19 mouse cellular contexts compared by ENCODE assay signal in the genomic region with DNA sequence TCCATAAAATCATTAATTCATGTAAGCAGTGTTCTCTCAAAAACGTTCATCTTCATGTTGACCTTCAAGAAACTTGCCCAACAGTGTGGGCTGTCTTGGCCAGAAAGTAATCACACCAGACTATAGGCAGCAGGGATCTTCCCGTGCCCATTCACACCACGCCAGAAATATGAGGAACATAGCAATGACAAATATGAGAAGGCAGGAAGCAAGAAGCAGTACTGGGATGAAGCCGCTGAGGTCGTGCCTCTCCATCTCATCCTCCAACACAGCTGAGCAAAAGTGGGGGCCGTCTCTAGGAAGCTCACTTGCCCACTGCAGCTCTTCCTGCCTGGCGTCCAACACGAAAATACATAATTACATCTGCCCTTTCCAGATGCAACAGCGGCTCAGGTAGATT. TPM values are rescaled to one million over a fixed set of nuclear protein-coding genes. Genes with fewer than 3 reads are reported as not detected.
A peak's percentile ranks its signal among the peaks of the same experiment; 100 is the strongest.
DNase-seq lines count a peak whose midpoint lies in the region; ATAC-seq lines count a peak whose summit lies in the region.
"Had no signal": no experiment of that assay in that cellular context is flagged by ENCODE, and none has a peak within 500 bp of the region (broad histone marks: within the 10 kb centered on the region; RNA-seq: fewer than 3 reads in every experiment).

No protein-coding gene starts in this region.

- 53% methylated on average over 9 of the region's 9 CpGs for WGBS in kidney, embryonic 14.5 days

- H3K9me3 ChIP-seq in kidney, embryonic 14.5 days (ENCODE audit: control insufficient read depth, low read length), result no peaks in the 10 kb centered on the region
- H3K9me3 ChIP-seq in megakaryocyte, embryonic 14.5 days, result no peaks in the 10 kb centered on the region
- H3K9me3 ChIP-seq: embryonic facial prominence, embryonic 10.5 days; forebrain, embryonic 13.5 days; heart, embryonic 13.5 days; hindbrain, embryonic 15.5 days had no signal

- H3K4me2 ChIP-seq in kidney, embryonic 14.5 days (replicated peaks; ENCODE audit: low read depth, low read length), result no peak overlapping the region
- H3K4me2 ChIP-seq: forebrain, embryonic 13.5 days had no signal

- no peak for DNase-seq in kidney, postnatal 4 days
- peak; percentile 32 for DNase-seq in ES-CJ7 (ENCODE audit: low read depth, low spot score)
- DNase-seq in layer of hippocampus, postnatal 14 days (ENCODE audit: low spot score in 2 of 2), result no peak
- DNase-seq: adrenal gland, postnatal 14 days; cerebellum, postnatal 10 days; forebrain, postnatal 0 days; gastrocnemius, postnatal 14 days; heart, postnatal 36 days had no signal

- no peak overlapping the region for H3K27ac ChIP-seq in kidney, embryonic 14.5 days (ENCODE audit: low read depth, low read length)
- H3K27ac ChIP-seq: embryonic facial prominence, embryonic 10.5 days; forebrain, embryonic 13.5 days; heart, embryonic 13.5 days; hindbrain, embryonic 15.5 days had no signal

- no peak overlapping the region for H3K9ac ChIP-seq in kidney, embryonic 14.5 days (ENCODE audit: low read depth, low read length)
- H3K9ac ChIP-seq: forebrain, embryonic 13.5 days; forebrain, postnatal 0 days; heart, embryonic 13.5 days; hindbrain, embryonic 15.5 days had no signal

- H3K4me1 ChIP-seq in kidney, embryonic 14.5 days (ENCODE audit: control insufficient read depth, insufficient read depth, low read length), result peaks cover 6% of the 10 kb centered on the region; the same call in 1 of the 2 replicates
- H3K4me1 ChIP-seq in megakaryocyte, embryonic 14.5 days, result peaks cover 29% of the 10 kb centered on the region

- ATAC-seq in kidney, embryonic 14.5 days (ENCODE audit: low FRiP score, low TSS enrichment), result peak; percentile 3; the same call in 1 of the 2 replicates
- ATAC-seq in megakaryocyte, adult 5-6 weeks (ENCODE audit: poor library complexity, severe bottlenecking), result no peak
- ATAC-seq: activated CD4-positive, CD25-positive, alpha-beta regulatory T cell, adult 4 months; forebrain, embryonic 13.5 days; forebrain, postnatal 0 days had no signal

- no peaks in the 10 kb centered on the region for H3K36me3 ChIP-seq in kidney, embryonic 14.5 days (ENCODE audit: control insufficient read depth, insufficient read depth, low read length)
- no peaks in the 10 kb centered on the region for H3K36me3 ChIP-seq in megakaryocyte, embryonic 14.5 days (replicated peaks; ENCODE audit: low read length)
- H3K36me3 ChIP-seq: embryonic facial prominence, embryonic 10.5 days; heart, embryonic 13.5 days; hindbrain, embryonic 15.5 days had no signal

- H3K27me3 ChIP-seq in kidney, embryonic 14.5 days (ENCODE audit: control insufficient read depth, insufficient read depth, low read length), result no peaks in the 10 kb centered on the region
- peaks cover 45% of the 10 kb centered on the region for H3K27me3 ChIP-seq in megakaryocyte, embryonic 14.5 days (replicated peaks)

- no peak overlapping the region for H3K4me3 ChIP-seq in kidney, embryonic 14.5 days (ENCODE audit: low read length)
- peak overlapping the region; percentile 2 for H3K4me3 ChIP-seq in megakaryocyte, embryonic 14.5 days (replicated peaks)
- H3K4me3 ChIP-seq: forebrain, embryonic 13.5 days had no signal

RNA-seq across cellular contexts. Expression of a gene that starts 13.0 kb away (rescaled TPM):
- 12.5 and 13.5 TPM in 2 replicates for polyA plus RNA-seq in kidney, embryonic 14.5 days (2014; fragmentation: Nextera tagmentation; extraction: Ambion mirVana)
- polyA plus RNA-seq in megakaryocyte, embryonic 14.5 days (2012; ENCODE audit: insufficient read depth, low replicate concordance), result 1.6 and 7.8 TPM in 2 replicates
- 5.1 and 5.2 TPM in 2 replicates for total RNA-seq in megakaryocyte, adult 5-6 weeks (2015)
- total RNA-seq in megakaryocyte, adult 5-6 weeks (2017), result 6.8 and 11.2 TPM in 2 replicates
- total RNA-seq in layer of hippocampus, postnatal 14 days (2021), result 1 to 10 TPM; 7.0 TPM

RNA-seq across cellular contexts. Expression of a gene that starts 41.6 kb away (rescaled TPM):
- 43.9 and 55.5 TPM in 2 replicates for polyA plus RNA-seq in kidney, embryonic 14.5 days (2014; fragmentation: Nextera tagmentation; extraction: Ambion mirVana)
- polyA plus RNA-seq in megakaryocyte, embryonic 14.5 days (2012; ENCODE audit: insufficient read depth, low replicate concordance), result 0.07 TPM in 1 of 2 replicates, not detected in the other
- 18.8 and 20.3 TPM in 2 replicates for total RNA-seq in megakaryocyte, adult 5-6 weeks (2015)
- 39.8 and 46.7 TPM in 2 replicates for total RNA-seq in megakaryocyte, adult 5-6 weeks (2017)
- 10 to 100 TPM; 34.9 to 39.8 TPM for total RNA-seq in layer of hippocampus, postnatal 14 days (2021)

RNA-seq across cellular contexts. Expression of a gene that starts 55.1 kb away (rescaled TPM):
- polyA plus RNA-seq in kidney, embryonic 14.5 days (2014; fragmentation: Nextera tagmentation; extraction: Ambion mirVana), result 0.09 TPM in 2 replicates
- polyA plus RNA-seq in megakaryocyte, embryonic 14.5 days (2012; ENCODE audit: insufficient read depth, low replicate concordance), result not detected in 2 replicates
- total RNA-seq in megakaryocyte, adult 5-6 weeks (2015), result not detected in 2 replicates
- total RNA-seq in megakaryocyte, adult 5-6 weeks (2017), result not detected in 2 replicates
- total RNA-seq in layer of hippocampus, postnatal 14 days (2021), result not detected
- total RNA-seq: gastrocnemius, adult 18-20 months; gastrocnemius, postnatal 14 days; heart, postnatal 36 days; MEL had no signal
- polyA plus RNA-seq: activated CD4-positive, CD25-positive, alpha-beta regulatory T cell, adult 4 months; forebrain, embryonic 13.5 days; hindbrain, embryonic 11.5 days had no signal
